Mouse (Mus musculus) neural tube, embryonic 12.5 days (tissue): ENCODE data around the gene Vps13c. TPM values are rescaled to one million over a fixed set of nuclear protein-coding genes. Genes with fewer than 3 reads are reported as not detected.
A peak's percentile ranks its signal among the peaks of the same experiment; 100 is the strongest.

ENCODE experiments used
- ATAC-seq: fragments of 200-750 bp; cut with Nextera tagmentation; 2 replicates; pipeline ENCODE4 v1.8.0; 2017; ENCODE audit warnings: low read depth, mild to moderate bottlenecking, moderate TSS enrichment, moderate library complexity; ENCODE audit not compliant: low FRiP score
- H3K27ac ChIP-seq: fragments of 300-500 bp; sonication (generic); 2 replicates; pipeline ENCODE4 v1.5.1; 2016
- H3K27me3 ChIP-seq: fragments of 300-500 bp; sonication (generic); replicated peaks from 2 replicates; pipeline ENCODE4 v1.6.1; 2016; ENCODE audit warnings: mild to moderate bottlenecking
- H3K36me3 ChIP-seq: fragments of 300-500 bp; sonication (generic); 2 replicates; pipeline ENCODE4 v1.6.1; 2016; ENCODE audit warnings: mild to moderate bottlenecking
- H3K4me1 ChIP-seq: fragments of 300-500 bp; sonication (generic); 2 replicates; pipeline ENCODE4 v1.6.1; 2016
- H3K4me2 ChIP-seq: fragments of 300-500 bp; sonication (generic); replicated peaks from 2 replicates; pipeline ENCODE4 v1.6.1; 2016; ENCODE audit warnings: mild to moderate bottlenecking
- H3K4me3 ChIP-seq: fragments of 300-500 bp; sonication (generic); 2 replicates; pipeline ENCODE4 v1.5.1; 2016
- H3K9ac ChIP-seq: fragments of 300-500 bp; sonication (generic); 2 replicates; pipeline ENCODE4 v1.6.1; 2016; ENCODE audit warnings: mild to moderate bottlenecking
- H3K9me3 ChIP-seq: fragments of 300-500 bp; sonication (generic); 2 replicates; pipeline ENCODE4 v1.6.1; 2016; ENCODE audit warnings: mild to moderate bottlenecking
- WGBS: fragments of 180-500 bp; shearing (Covaris S2); methylation state at CpG from one replicate; pipeline ENCODE4 v1.1.7; 2016; 5-methylcytosine and 5-hydroxymethylcytosine counted together
- polyA plus RNA-seq: library from polyadenylated mRNA; unstranded; fragments of >200 nt; fragmentation: Nextera tagmentation; extraction: Ambion mirVana; gene quantifications from 2 replicates; pipeline ENCODE4 v1.2.1, GENCODE M21; 2016

Vps13c gene
- polyA plus RNA-seq, 1 experiment from 2014 or later = 8.0 TPM

DNA sequence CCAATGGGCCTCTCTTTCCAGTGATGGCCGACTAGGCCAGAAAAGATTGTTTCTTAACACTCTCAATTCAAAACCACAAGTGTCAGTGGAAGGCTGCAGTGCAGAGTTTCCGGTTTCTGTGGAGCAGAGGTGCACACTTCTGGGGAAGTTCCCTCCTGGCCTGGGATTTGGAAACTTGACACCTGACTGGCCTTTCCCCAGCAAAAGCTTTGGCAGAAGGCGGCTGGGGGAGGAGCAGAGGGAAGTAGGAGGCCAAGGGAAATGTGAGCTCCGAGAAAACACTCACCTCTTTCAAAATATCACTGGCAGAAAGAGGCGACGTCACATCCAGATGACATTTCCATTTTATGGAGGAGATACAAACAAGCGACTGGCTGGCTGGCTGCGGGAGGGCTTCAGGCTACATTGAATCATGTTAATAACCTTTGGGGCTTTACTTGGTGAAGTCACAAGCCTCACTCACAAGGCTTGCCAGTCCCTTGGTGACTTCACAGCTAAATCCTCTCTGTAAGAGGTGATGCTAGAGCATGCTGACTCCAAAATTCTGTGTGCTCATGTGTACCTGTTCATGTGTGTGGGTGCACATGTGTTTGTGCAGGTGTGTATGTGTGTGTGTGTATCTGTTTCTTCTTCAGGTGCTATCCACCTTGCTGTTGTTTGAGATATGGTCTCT, 26.4 kb upstream of the Vps13c start:
- no peak overlapping the region for H3K27ac ChIP-seq
- H3K4me2 ChIP-seq = no peak overlapping the region; the same call in 1 of the 2 replicates
- no peaks in the 10 kb centered on the region for H3K9me3 ChIP-seq
- no peaks in the 10 kb centered on the region for H3K27me3 ChIP-seq
- no peak overlapping the region for H3K4me3 ChIP-seq
- ATAC-seq = no peak
- no peaks in the 10 kb centered on the region for H3K36me3 ChIP-seq
- H3K4me1 ChIP-seq = no peaks in the 10 kb centered on the region
- H3K9ac ChIP-seq = no peak overlapping the region
- WGBS = 16% methylated on average over 8 of the region's 8 CpGs

- no peaks in the 10 kb centered on the region for H3K9me3 ChIP-seq
- ATAC-seq = no peak
- no peak overlapping the region for H3K4me3 ChIP-seq
- H3K27ac ChIP-seq = no peak overlapping the region
- H3K4me2 ChIP-seq = no peak overlapping the region
- WGBS = 80% methylated on average over 2 of the region's 2 CpGs
- H3K9ac ChIP-seq = no peak overlapping the region
- H3K36me3 ChIP-seq = no peaks in the 10 kb centered on the region
- no peaks in the 10 kb centered on the region for H3K27me3 ChIP-seq
- no peaks in the 10 kb centered on the region for H3K4me1 ChIP-seq
These were observed 23.8 kb upstream of the Vps13c start for GRCm38 (mm10) chr9:67816172-67816928.

DNA sequence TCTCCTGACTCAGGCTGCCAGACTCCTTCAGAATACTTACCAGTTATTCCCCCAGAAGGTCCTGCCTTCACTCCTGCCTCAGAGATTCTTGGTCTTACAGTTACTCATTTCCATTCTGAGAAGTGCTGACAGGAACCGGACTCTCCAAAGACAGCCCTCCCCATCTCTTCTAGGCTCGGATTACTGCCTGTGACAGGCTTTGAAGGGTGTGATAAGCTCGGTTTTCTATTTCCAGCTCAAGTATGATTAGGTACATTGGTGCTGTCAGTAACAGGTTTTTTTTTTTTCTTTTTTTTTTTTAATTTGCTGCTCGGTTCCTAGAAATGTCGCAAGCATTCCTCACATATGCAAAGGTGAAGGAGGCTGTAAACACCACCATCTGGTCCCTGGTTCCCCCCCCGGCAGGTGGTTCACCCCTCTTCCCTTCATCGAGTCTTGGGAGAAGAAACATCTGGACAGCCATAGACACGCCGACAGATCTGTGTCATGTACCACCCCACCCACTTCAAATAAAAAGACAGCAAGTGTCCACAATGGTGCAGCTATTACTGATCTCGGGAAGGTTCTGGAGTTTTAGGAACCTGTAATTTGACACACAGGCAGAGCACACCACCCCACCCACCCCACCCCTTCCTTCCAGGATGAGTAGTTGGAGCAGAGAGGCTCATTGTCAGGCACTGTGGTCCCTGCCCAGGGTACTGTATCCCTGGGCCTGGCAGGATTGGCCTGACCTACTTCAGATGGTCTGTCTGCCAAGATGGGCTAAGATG, 22.1 kb upstream of the Vps13c start:
- no peak overlapping the region for H3K27ac ChIP-seq
- no peaks in the 10 kb centered on the region for H3K9me3 ChIP-seq
- no peaks in the 10 kb centered on the region for H3K4me1 ChIP-seq
- no peaks in the 10 kb centered on the region for H3K36me3 ChIP-seq
- H3K4me2 ChIP-seq = no peak overlapping the region
- no peaks in the 10 kb centered on the region for H3K27me3 ChIP-seq
- H3K9ac ChIP-seq = no peak overlapping the region
- no peak overlapping the region for H3K4me3 ChIP-seq
- ATAC-seq = no peak
- 63% methylated on average over 10 of the region's 10 CpGs for WGBS

GRCm38 (mm10) chr9:67818668-67818950, 21.6 kb upstream of the Vps13c start:
- H3K4me1 ChIP-seq = no peaks in the 10 kb centered on the region
- H3K4me2 ChIP-seq = no peak overlapping the region
- H3K36me3 ChIP-seq = no peaks in the 10 kb centered on the region
- H3K4me3 ChIP-seq = no peak overlapping the region
- ATAC-seq = no peak
- 90% methylated on average over 4 of the region's 4 CpGs for WGBS
- no peak overlapping the region for H3K9ac ChIP-seq
- no peak overlapping the region for H3K27ac ChIP-seq
- H3K9me3 ChIP-seq = no peaks in the 10 kb centered on the region
- H3K27me3 ChIP-seq = no peaks in the 10 kb centered on the region

DNA sequence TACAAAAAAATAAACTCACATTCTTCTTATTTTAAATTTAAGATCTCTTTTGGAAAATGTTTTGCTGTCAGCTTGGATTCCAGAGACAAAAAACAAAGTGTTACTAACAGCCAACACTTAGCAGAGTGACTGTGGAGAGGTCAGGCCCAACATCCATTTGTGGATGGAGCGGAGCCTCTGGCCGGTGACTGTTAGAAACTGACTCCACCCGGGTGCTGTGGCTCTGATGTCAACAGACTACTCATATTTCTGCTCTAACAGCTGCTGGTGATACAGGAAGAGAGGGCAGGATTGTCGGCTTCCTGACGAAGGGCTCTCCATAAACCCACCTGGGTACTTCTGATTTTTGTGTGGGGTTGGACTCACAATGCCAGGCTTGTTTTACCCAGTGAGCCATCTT, 17.1 kb upstream of the Vps13c start:
- H3K27ac ChIP-seq = no peak overlapping the region
- no peak overlapping the region for H3K4me3 ChIP-seq
- no peaks in the 10 kb centered on the region for H3K27me3 ChIP-seq
- H3K4me2 ChIP-seq = no peak overlapping the region
- ATAC-seq = no peak
- H3K36me3 ChIP-seq = no peaks in the 10 kb centered on the region
- no peaks in the 10 kb centered on the region for H3K4me1 ChIP-seq
- 76% methylated on average over 5 of the region's 5 CpGs for WGBS
- H3K9me3 ChIP-seq = no peaks in the 10 kb centered on the region
- H3K9ac ChIP-seq = no peak overlapping the region

GRCm38 (mm10) chr9:67825527-67825926, 14.7 kb upstream of the Vps13c start:
- 0 out of 2 replicates have a peak, but pooled peaks cover under 1% of the 10 kb centered on the region for H3K4me1 ChIP-seq

DNA sequence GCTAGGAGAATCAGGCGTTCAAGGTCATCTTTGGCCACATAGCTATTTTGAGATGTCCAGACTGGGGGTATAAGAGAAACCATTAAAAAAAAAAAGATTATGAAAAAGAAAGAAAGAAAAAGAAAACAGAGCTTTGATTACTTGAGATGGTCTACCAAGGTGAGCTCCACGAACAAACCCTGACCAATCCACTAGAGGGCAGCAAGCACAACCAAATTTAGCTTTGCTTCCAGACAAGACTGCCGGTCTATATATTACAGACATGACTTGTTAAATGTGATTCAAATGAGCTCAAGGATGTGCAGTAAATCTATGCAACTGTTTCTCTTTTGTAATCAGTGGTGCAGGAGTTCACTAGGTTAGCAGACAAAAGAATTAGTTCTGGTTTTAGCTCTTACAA, 12.0 kb upstream of the Vps13c start:
- Histone ChIP-seq H3K27me3 (peaks cover 44% of the 10 kb centered on the region), H3K9me3 (no peaks in the 10 kb centered on the region), H3K4me3 (no peak overlapping the region), H3K9ac (no peak overlapping the region), H3K27ac (no peak overlapping the region), H3K4me2 (no peak overlapping the region), H3K36me3 (no peaks in the 10 kb centered on the region), H3K4me1 (peaks cover 12% of the 10 kb centered on the region)
- ATAC-seq = no peak
- WGBS = 7% methylated on average over 3 of the region's 3 CpGs

More at GRCm38 (mm10) chr9:67825527-67825926, 14.7 kb upstream of the Vps13c start:
- WGBS = 88% methylated on average over 7 of the region's 7 CpGs
- Histone ChIP-seq H3K27ac (no peak overlapping the region), H3K9ac (no peak overlapping the region), H3K9me3 (no peaks in the 10 kb centered on the region), H3K4me2 (no peak overlapping the region), H3K36me3 (no peaks in the 10 kb centered on the region), H3K4me3 (no peak overlapping the region), H3K27me3 (peaks cover 18% of the 10 kb centered on the region)
- no peak for ATAC-seq

GRCm38 (mm10) chr9:67830411-67831358, 9.5 kb upstream of the Vps13c start:
- Histone ChIP-seq H3K4me3 (peak overlapping the region; percentile 47), H3K36me3 (no peaks in the 10 kb centered on the region), H3K9ac (peak overlapping the region; percentile 54), H3K27ac (no peak overlapping the region), H3K4me1 (peaks cover 12% of the 10 kb centered on the region), H3K9me3 (no peaks in the 10 kb centered on the region), H3K4me2 (peak overlapping the region; percentile 71), H3K27me3 (peaks cover 49% of the 10 kb centered on the region)
- ATAC-seq = peak; percentile 73
- WGBS = 2% methylated on average over 83 of the region's 84 CpGs

- peak; percentile 54; the same call in 1 of the 2 replicates for ATAC-seq
- H3K4me2 ChIP-seq = peak overlapping the region; percentile 71
- H3K9ac ChIP-seq = peak overlapping the region; percentile 54
- H3K36me3 ChIP-seq = no peaks in the 10 kb centered on the region
- no peaks in the 10 kb centered on the region for H3K9me3 ChIP-seq
- H3K4me3 ChIP-seq = peak overlapping the region; percentile 47
- 1% methylated on average over 54 of the region's 57 CpGs for WGBS
- peaks cover 49% of the 10 kb centered on the region for H3K27me3 ChIP-seq
- H3K27ac ChIP-seq = no peak overlapping the region
- H3K4me1 ChIP-seq = peaks cover 12% of the 10 kb centered on the region
These were observed 8.7 kb upstream of the Vps13c start for GRCm38 (mm10) chr9:67831359-67832045.

- Histone ChIP-seq H3K27me3 (peaks cover 49% of the 10 kb centered on the region), H3K4me1 (peaks cover 12% of the 10 kb centered on the region), H3K4me2 (peak within 1 kb of the TSS; percentile 71), H3K27ac (no peak within 1 kb of the TSS), H3K36me3 (no peaks in the 10 kb centered on the region), H3K9ac (peak within 1 kb of the TSS; percentile 54), H3K4me3 (peak within 1 kb of the TSS; percentile 47), H3K9me3 (no peaks in the 10 kb centered on the region)
- no peak for ATAC-seq
- WGBS = 4% methylated on average over 20 of the region's 20 CpGs
These were observed 8.1 kb upstream of the Vps13c start, which contains the start of gene C2cd4a for GRCm38 (mm10) chr9:67832046-67832605. C2cd4a (minus strand) TSS chr9:67832330.

- WGBS = 87% methylated on average over 5 of the region's 5 CpGs
- no peak for ATAC-seq
- H3K4me1 ChIP-seq = peaks cover 12% of the 10 kb centered on the region
- no peak overlapping the region for H3K9ac ChIP-seq
- no peak overlapping the region for H3K4me3 ChIP-seq
- H3K27ac ChIP-seq = no peak overlapping the region
- H3K36me3 ChIP-seq = no peaks in the 10 kb centered on the region
- H3K4me2 ChIP-seq = no peak overlapping the region
- H3K27me3 ChIP-seq = peaks cover 39% of the 10 kb centered on the region
- no peaks in the 10 kb centered on the region for H3K9me3 ChIP-seq
These were observed 5.7 kb upstream of the Vps13c start for GRCm38 (mm10) chr9:67834535-67834934.
